Mouse (Mus musculus) neural tube, embryonic 13.5 days (tissue): ENCODE measurements around the gene Tnfrsf21. TPM values are rescaled to one million over a fixed set of nuclear protein-coding genes. Genes with fewer than 3 reads are reported as not detected.

ENCODE experiments used
- ATAC-seq: fragments of 200-750 bp; cut with Nextera tagmentation; 2 replicates; pipeline ENCODE4 v1.8.0; 2017; ENCODE audit warnings: low read depth, mild to moderate bottlenecking, moderate TSS enrichment, moderate library complexity
- H3K27ac ChIP-seq: fragments of 300-500 bp; sonication (generic); replicated peaks from 2 replicates; pipeline ENCODE4 v1.5.1; 2015; ENCODE audit warnings: moderate library complexity, mild to moderate bottlenecking, inconsistent platforms
- H3K27me3 ChIP-seq: fragments of 300-500 bp; sonication (generic); 2 replicates; pipeline ENCODE4 v1.6.1; 2015; ENCODE audit warnings: mild to moderate bottlenecking, inconsistent platforms
- H3K36me3 ChIP-seq: fragments of 300-500 bp; sonication (generic); 2 replicates; pipeline ENCODE4 v1.6.1; 2015; ENCODE audit warnings: mild to moderate bottlenecking, inconsistent platforms
- H3K4me1 ChIP-seq: fragments of 300-500 bp; sonication (generic); replicated peaks from 2 replicates; pipeline ENCODE4 v1.6.1; 2015; ENCODE audit warnings: inconsistent platforms
- H3K4me2 ChIP-seq: fragments of 300-500 bp; sonication (generic); 2 replicates; pipeline ENCODE4 v1.6.1; 2015; ENCODE audit warnings: inconsistent platforms, mild to moderate bottlenecking, moderate library complexity
- H3K4me3 ChIP-seq: fragments of 300-500 bp; sonication (generic); 2 replicates; pipeline ENCODE4 v1.5.1; 2015; ENCODE audit warnings: mild to moderate bottlenecking, inconsistent platforms
- H3K9ac ChIP-seq: fragments of 300-500 bp; sonication (generic); 2 replicates; pipeline ENCODE4 v1.6.1; 2015; ENCODE audit warnings: moderate library complexity, mild to moderate bottlenecking, inconsistent platforms
- H3K9me3 ChIP-seq: fragments of 300-500 bp; sonication (generic); 2 replicates; pipeline ENCODE4 v1.6.1; 2016; ENCODE audit warnings: inconsistent platforms
- WGBS: fragments of 180-500 bp; shearing (Covaris S2); methylation state at CpG from one replicate; pipeline ENCODE4 v1.1.7; 2015; 5-methylcytosine and 5-hydroxymethylcytosine counted together
- polyA plus RNA-seq: library from polyadenylated mRNA; unstranded; fragments of >200 nt; fragmentation: Nextera tagmentation; extraction: Ambion mirVana; gene quantifications from 2 replicates; pipeline ENCODE4 v1.2.1, GENCODE M21; 2015

Tnfrsf21 gene
- polyA plus RNA-seq, 1 experiment from 2014 or later: 75.1 TPM

DNA sequence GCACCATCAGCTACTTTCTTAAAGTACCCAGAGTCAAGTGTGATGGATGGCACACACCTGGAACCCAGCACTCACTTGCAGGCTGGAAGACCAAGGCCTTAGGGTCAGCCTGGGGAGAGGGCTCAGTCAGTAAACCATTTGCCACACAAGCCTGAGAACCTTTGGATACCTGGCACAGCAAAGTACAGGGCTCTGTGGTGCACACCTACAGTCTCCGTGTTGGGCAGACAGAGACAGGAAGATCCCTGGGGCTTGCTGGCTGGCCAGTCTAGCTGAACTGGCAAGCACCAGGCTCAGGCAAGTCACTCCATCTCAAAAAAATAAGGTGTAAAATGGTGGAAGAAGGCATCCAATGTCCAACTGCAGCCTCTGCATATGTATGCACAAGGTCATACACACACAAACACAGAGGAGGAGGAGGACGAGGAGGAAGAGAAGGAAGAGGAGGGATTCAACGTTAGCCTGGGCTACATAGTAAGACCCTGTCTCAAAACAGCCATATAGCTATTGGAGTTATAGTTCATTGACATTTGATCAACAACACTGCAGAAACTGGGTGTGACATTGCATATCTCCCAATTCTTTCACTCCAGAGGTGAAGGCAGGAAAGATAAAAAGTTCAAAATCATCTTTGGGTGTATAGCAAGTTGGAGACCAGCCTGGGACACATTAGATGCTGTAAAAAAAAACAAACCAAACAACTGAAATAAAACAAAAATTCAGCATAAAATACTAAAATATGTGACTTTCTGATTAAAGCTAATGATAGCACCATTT is 74.8 kb downstream of the Tnfrsf21 start:
- Histone ChIP-seq H3K27me3 (no peaks in the 10 kb centered on the region), H3K9me3 (no peaks in the 10 kb centered on the region), H3K4me3 (no peak overlapping the region), H3K4me1 (no peaks in the 10 kb centered on the region), H3K4me2 (no peak overlapping the region), H3K27ac (no peak overlapping the region), H3K9ac (no peak overlapping the region), H3K36me3 (peaks cover 42% of the 10 kb centered on the region)
- no peak; the same call in 1 of the 2 replicates for ATAC-seq
- WGBS: 86% methylated on average over 3 of the region's 3 CpGs

DNA sequence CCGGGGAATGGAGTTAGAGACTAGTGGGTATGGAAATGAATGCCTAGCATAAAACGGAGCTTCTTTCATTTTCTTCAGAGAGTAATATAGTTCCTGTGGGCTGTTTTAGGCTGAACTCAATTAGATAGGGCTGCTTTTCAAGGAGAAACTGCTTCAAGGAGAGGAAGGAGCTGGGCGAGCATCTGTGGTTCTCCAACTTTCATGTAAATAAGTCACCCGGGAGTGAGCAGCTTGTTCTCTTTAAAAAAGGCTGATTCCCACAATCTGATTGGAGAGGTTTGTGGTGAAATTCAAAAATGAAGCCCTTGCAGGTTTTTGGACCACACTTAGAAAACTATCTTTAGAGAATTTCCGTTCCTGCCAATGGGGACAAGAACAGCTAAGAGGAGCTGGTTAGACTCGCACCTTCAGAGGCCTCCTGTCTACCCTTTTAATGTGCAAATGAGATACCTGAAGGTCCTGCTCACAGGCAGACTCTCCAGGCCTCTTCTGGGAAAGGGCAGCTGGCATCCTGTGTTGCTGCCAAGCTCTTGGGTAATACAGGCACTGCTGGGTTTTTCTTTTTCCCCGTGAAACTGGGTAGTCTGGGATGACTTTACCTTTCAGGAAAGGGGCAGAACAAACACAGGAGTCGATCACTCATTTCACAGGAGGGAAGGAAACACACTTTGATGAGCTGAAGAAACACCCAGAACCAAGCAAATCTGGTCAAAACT is 76.1 kb downstream of the Tnfrsf21 start:
- ATAC-seq: no peak
- Histone ChIP-seq H3K9me3 (no peaks in the 10 kb centered on the region), H3K4me3 (no peak overlapping the region), H3K36me3 (peaks cover 30% of the 10 kb centered on the region), H3K4me2 (no peak overlapping the region), H3K27ac (no peak overlapping the region), H3K27me3 (no peaks in the 10 kb centered on the region), H3K4me1 (no peaks in the 10 kb centered on the region), H3K9ac (no peak overlapping the region)
- 52% methylated on average over 8 of the region's 8 CpGs for WGBS

DNA sequence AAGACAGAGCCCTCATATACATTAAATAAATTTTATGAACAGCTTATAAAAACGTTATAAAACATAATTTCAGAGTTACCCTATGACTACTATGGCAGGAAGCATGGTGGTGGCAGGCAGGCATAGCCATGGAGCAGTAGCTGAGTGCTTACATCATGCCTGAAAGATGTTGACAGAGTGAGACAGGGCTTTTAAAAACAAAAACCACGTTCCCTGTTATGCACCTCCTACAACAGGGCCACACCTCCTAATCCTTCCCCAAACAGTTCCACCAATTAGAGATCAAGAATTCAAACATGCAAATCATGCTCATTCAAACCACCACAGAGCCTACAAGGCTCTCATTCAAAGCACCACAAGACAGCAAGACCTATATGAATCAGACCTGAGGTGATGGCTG is 77.9 kb downstream of the Tnfrsf21 start:
- H3K4me3 ChIP-seq: no peak overlapping the region
- H3K9ac ChIP-seq: no peak overlapping the region
- H3K9me3 ChIP-seq: no peaks in the 10 kb centered on the region
- H3K36me3 ChIP-seq: peaks cover 13% of the 10 kb centered on the region
- H3K27ac ChIP-seq: no peak overlapping the region
- H3K4me2 ChIP-seq: no peak overlapping the region
- H3K4me1 ChIP-seq: no peaks in the 10 kb centered on the region
- WGBS: 55% methylated on average over 2 of the region's 2 CpGs
- no peaks in the 10 kb centered on the region for H3K27me3 ChIP-seq
- ATAC-seq: no peak

DNA sequence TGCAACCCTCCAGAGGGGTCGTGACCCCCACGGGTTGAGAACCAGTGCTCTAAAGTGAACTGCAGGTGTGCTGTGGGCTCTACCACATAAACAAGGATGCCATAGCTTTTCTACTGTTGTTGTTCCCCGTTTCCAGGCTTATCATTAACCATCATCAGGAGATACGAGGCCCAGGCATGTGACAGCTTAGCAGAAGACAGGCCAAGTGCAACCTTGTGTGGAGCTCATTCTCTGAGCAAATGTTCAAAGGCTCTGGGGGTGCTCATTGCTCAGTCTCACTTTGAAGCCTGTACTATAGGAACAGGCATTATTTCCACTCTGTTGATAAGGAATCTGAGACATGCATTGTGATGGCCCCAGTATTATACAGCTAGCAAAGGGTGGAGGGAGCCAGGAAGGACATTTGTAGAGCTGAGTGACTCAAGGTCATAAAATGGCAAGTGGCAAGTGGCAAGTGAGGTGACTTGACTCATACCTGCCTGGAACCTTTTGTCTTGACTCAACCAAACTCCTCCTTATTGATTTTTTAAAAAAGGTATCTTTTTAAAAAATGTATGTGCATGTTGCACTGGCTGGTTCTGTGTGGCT is 80.8 kb downstream of the Tnfrsf21 start:
- WGBS: 78% methylated on average over 4 of the region's 4 CpGs
- ATAC-seq: no peak
- Histone ChIP-seq H3K27me3 (no peaks in the 10 kb centered on the region), H3K9ac (no peak overlapping the region), H3K4me1 (no peaks in the 10 kb centered on the region), H3K9me3 (no peaks in the 10 kb centered on the region), H3K4me2 (no peak overlapping the region), H3K27ac (no peak overlapping the region), H3K36me3 (no peaks in the 10 kb centered on the region), H3K4me3 (no peak overlapping the region)

DNA sequence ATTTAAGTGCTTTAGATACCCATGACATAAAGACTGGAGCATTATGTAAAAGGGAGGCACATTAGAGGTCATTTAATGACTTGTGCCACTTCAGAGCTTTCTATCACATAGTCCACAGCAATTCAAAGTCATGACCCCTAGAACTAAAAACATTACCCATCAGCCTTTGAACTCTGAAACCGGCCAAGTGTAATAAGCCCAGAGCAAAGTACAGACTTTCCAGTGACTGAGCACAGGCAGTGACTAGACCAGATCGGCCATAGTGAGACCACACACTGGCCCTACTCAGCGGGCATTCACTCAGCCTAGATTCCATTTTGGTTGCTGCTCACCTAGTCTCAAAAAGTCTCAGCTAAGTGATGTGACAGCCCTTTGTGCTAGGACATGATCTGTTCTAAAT is 89.8 kb downstream of the Tnfrsf21 start:
- ATAC-seq: no peak
- H3K4me2 ChIP-seq: no peak overlapping the region
- no peaks in the 10 kb centered on the region for H3K9me3 ChIP-seq
- no peak overlapping the region for H3K27ac ChIP-seq
- WGBS: 80% methylated on average over 3 of the region's 3 CpGs
- H3K27me3 ChIP-seq: no peaks in the 10 kb centered on the region
- H3K9ac ChIP-seq: no peak overlapping the region
- no peak overlapping the region for H3K4me3 ChIP-seq
- H3K36me3 ChIP-seq: no peaks in the 10 kb centered on the region
- H3K4me1 ChIP-seq: no peaks in the 10 kb centered on the region

DNA sequence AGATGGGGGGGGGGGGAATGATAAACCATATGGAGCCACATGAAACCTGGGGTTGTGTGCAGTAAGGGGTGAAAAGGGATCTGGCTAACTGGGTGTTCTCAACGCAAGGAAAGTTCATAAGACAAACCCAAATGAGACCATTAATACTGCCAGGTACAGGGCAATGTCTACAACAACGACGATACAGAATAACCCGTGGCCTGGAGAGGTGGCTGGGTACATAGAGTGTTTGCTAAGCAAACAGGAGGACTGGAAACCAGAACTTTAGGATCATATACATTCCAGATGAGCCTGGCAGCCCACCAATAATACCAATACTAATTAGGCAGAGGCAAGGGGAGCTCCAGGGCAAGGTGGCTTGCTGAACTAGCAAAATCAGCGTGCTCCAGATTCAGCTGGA is 91.0 kb downstream of the Tnfrsf21 start:
- H3K27ac ChIP-seq: no peak overlapping the region
- H3K27me3 ChIP-seq: no peaks in the 10 kb centered on the region
- ATAC-seq: no peak
- no peaks in the 10 kb centered on the region for H3K4me1 ChIP-seq
- H3K36me3 ChIP-seq: no peaks in the 10 kb centered on the region
- WGBS: 93% methylated on average over 5 of the region's 5 CpGs
- no peak overlapping the region for H3K4me3 ChIP-seq
- H3K4me2 ChIP-seq: no peak overlapping the region
- no peak overlapping the region for H3K9ac ChIP-seq
- no peaks in the 10 kb centered on the region for H3K9me3 ChIP-seq

DNA sequence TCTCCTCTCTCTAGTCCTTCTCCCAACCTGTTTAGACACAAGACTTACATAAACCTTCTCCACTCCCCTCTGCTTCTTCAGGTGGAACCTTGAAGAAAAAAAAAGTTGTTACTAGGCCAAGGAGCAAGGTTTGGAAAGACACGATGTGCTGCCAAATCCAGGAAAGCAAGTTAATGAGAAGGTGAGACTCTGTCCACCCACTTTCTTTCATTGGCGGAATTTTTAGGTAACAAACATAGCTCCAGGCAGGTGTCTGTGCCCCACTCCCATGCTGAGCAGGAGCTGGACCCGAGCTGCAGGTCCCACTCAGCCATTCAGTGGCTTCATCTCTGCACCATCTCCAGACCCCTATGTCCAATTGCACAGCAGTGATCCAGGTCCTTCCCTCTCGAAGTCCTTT is 93.1 kb downstream of the Tnfrsf21 start:
- Histone ChIP-seq H3K27ac (no peak overlapping the region), H3K27me3 (no peaks in the 10 kb centered on the region), H3K4me3 (no peak overlapping the region), H3K36me3 (no peaks in the 10 kb centered on the region), H3K9me3 (no peaks in the 10 kb centered on the region), H3K4me1 (peaks cover 12% of the 10 kb centered on the region), H3K4me2 (no peak overlapping the region), H3K9ac (no peak overlapping the region)
- WGBS: 81% methylated on average over 4 of the region's 4 CpGs
- ATAC-seq: no peak

DNA sequence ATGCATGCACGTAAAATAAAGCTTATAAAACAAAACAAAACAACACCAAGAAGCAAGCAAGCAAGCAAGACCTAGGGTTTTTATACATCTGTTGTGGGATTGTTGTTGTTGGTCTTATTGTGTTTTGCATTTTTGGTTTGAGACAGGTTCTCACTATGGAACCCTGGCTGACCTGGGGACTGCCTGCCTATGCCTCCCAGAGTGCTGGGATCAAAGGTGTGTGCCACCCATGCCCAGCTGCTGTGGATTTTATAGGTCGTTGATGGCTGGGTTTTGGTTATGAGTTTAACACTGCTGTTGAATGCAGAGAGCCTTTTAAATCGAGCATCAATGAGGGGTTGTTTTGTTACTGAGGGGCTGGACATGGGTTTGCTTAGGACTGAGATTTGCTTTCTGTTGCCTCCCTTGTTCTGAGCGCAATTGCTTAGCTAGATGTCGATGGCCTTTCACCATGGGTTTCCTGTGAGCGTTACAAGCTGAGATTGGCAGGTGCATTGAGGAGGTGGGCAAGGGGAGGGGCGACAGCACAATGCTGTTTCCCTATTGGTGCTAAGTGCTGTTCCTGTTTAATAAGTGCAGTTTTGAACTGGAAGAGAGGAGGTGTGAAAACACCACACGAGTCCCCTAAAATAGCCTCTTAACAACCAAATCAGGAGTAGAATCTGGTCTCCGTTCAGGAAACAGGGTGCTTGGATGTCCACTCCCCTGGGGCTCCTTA is 94.0 kb downstream of the Tnfrsf21 start:
- no peaks in the 10 kb centered on the region for H3K27me3 ChIP-seq
- no peak for ATAC-seq
- 75% methylated on average over 9 of the region's 9 CpGs for WGBS

DNA sequence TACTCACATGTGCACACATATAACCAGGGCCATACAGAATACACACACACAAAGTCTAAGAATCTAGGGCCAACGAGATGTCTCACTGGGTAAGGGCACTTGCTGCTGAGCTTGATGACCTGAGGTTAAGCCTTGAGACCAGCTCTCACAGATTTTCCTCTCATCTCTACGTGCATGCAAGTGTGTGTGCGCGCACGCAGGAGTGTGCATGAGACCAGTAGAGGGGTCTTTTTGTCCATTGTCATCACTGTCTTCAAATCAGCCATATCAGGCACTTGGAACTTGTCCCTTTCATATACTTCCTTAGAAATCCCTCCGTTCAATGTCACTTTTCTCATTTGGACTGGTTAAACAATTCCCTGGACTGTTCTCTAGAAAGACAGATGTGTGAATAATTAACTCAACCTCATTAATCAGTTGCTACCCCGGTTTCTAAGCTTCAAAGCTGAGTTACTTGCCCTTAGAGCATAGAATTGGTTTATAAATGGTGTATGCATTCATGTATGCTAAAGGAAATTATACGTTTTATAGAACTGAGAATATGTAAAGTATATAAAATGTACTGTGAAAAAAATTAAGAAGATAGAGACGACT is 97.1 kb downstream of the Tnfrsf21 start:
- WGBS: 55% methylated on average over 9 of the region's 9 CpGs
- H3K9me3 ChIP-seq: no peaks in the 10 kb centered on the region
- peaks cover 13% of the 10 kb centered on the region for H3K4me1 ChIP-seq
- no peak overlapping the region for H3K4me3 ChIP-seq
- H3K9ac ChIP-seq: no peak overlapping the region
- H3K4me2 ChIP-seq: no peak overlapping the region
- no peak for ATAC-seq
- no peak overlapping the region; the same call in 1 of the 2 replicates for H3K27ac ChIP-seq
- no peaks in the 10 kb centered on the region for H3K27me3 ChIP-seq
- no peaks in the 10 kb centered on the region for H3K36me3 ChIP-seq

More for the DNA sequence above, 94.0 kb downstream of the Tnfrsf21 start:
- H3K9ac ChIP-seq: no peak overlapping the region
- H3K36me3 ChIP-seq: no peaks in the 10 kb centered on the region
- H3K9me3 ChIP-seq: no peaks in the 10 kb centered on the region
- H3K4me3 ChIP-seq: no peak overlapping the region
- no peak overlapping the region for H3K27ac ChIP-seq
- H3K4me1 ChIP-seq: peaks cover 13% of the 10 kb centered on the region
- no peak overlapping the region for H3K4me2 ChIP-seq

DNA sequence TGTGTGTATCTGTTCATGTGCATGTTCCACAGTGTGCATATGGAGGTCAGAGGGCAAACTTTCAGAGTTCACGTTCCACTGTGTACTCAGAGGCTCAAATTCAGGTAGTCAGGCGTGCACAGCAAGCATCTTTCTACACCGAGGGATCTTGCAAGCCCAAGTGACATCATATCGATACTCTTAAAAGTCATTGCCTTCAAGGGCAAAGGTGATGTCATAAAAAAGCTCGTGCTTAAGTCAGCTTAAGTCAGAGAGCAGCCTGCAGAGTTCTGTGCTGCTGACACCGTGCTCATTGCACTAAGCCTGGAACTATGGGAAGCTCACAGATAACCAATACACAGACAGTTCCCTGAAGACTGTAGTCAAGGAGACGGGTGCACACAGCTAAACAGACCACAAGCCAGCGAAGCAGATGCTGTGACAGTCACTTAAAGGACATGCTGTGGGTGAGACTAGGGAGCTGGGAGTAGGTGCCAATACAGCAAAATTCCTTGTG is 97.8 kb downstream of the Tnfrsf21 start:
- peak; percentile 80 for ATAC-seq
- no peak overlapping the region for H3K27ac ChIP-seq
- 64% methylated on average over 8 of the region's 8 CpGs for WGBS
- H3K4me2 ChIP-seq: no peak overlapping the region
- no peak overlapping the region for H3K4me3 ChIP-seq
- H3K36me3 ChIP-seq: no peaks in the 10 kb centered on the region
- no peak overlapping the region for H3K9ac ChIP-seq
- no peaks in the 10 kb centered on the region for H3K27me3 ChIP-seq
- H3K9me3 ChIP-seq: no peaks in the 10 kb centered on the region
- peaks cover 13% of the 10 kb centered on the region for H3K4me1 ChIP-seq

DNA sequence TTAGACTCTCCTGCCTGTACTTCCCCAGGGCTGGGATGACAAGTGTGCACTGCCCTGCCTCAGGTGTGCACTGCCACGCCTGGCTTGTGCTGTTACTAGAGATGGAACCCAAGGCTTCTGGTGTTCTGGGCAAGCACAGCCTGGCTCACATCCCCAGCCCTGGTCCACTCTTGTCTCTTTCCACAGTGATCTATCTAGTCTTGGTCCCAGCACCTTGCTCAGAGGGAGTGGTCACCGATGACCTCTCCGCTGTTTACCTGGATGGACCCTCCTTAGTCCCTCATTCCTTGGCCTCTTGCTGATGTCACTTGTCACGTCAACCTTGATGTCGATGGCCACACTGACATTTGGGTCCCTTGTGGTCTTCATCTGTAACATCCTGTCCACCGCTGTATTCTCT is 98.6 kb downstream of the Tnfrsf21 start:
- Histone ChIP-seq H3K4me2 (no peak overlapping the region), H3K36me3 (no peaks in the 10 kb centered on the region), H3K4me3 (no peak overlapping the region), H3K4me1 (peaks cover 13% of the 10 kb centered on the region), H3K27me3 (no peaks in the 10 kb centered on the region), H3K9ac (no peak overlapping the region), H3K9me3 (no peaks in the 10 kb centered on the region), H3K27ac (no peak overlapping the region)
- 0 out of 2 replicates have a peak, but pooled peaks have one; percentile 34 for ATAC-seq
- WGBS: 95% methylated on average over 6 of the region's 6 CpGs
